In genomic region chr2:18960376-18960973, GRCm38 (mm10) we compare ENCODE assay signal across 16 mouse cellular contexts. TPM values are rescaled to one million over a fixed set of nuclear protein-coding genes. Genes with fewer than 3 reads are reported as not detected.
"Had no signal": no experiment of that assay in that cellular context is flagged by ENCODE, and none has a peak within 500 bp of the region (broad histone marks: within the 10 kb centered on the region; RNA-seq: fewer than 3 reads in every experiment).

No protein-coding gene starts in this region.

- H3K36me3 ChIP-seq: midbrain, embryonic 10.5 days; neural tube, embryonic 12.5 days; stomach, embryonic 15.5 days had no signal

- H3K27me3 ChIP-seq: neural tube, embryonic 12.5 days; stomach, embryonic 15.5 days had no signal

- H3K27ac ChIP-seq: kidney, postnatal 0 days; layer of hippocampus, adult 2 months; liver, embryonic 14.5 days; midbrain, embryonic 10.5 days; neural tube, embryonic 12.5 days; stomach, embryonic 15.5 days had no signal

- ATAC-seq: midbrain, embryonic 16.5 days had no signal

- H3K4me2 ChIP-seq: neural tube, embryonic 12.5 days; stomach, embryonic 15.5 days had no signal

- H3K4me3 ChIP-seq: layer of hippocampus, adult 2 months; midbrain, embryonic 10.5 days; neural tube, embryonic 12.5 days; stomach, embryonic 15.5 days had no signal

- DNase-seq: kidney, adult 11 months; kidney, adult 9 months; kidney, postnatal 36 days; lung, adult 18-20 months; lung, postnatal 4 days; right cerebral cortex, postnatal 14 days; thymus, adult 2 months; thymus, postnatal 25 days had no signal

- H3K9ac ChIP-seq: liver, embryonic 14.5 days; neural tube, embryonic 12.5 days; stomach, embryonic 15.5 days had no signal

- H3K4me1 ChIP-seq: stomach, embryonic 15.5 days had no signal

- H3K9me3 ChIP-seq: midbrain, embryonic 10.5 days; neural tube, embryonic 12.5 days; stomach, embryonic 15.5 days had no signal

RNA-seq across cellular contexts. Expression of gene 4930426L09Rik, which starts 37.7 kb away (rescaled TPM):
- polyA plus RNA-seq: lung, embryonic 16.5 days had no signal
